Mouse (Mus musculus) neural tube, embryonic 15.5 days (tissue): ENCODE data around the gene Eri2. TPM values are rescaled to one million over a fixed set of nuclear protein-coding genes. Genes with fewer than 3 reads are reported as not detected.

Experiments used
- ATAC-seq: fragments of 200-750 bp; cut with Nextera tagmentation; 2 replicates; pipeline ENCODE4 v1.8.0; 2017; ENCODE audit warnings: mild to moderate bottlenecking, moderate TSS enrichment, moderate library complexity; ENCODE audit not compliant: low FRiP score
- H3K27ac ChIP-seq: fragments of 300-500 bp; sonication (generic); replicated peaks from 2 replicates; pipeline ENCODE4 v1.5.1; 2015; ENCODE audit warnings: mild to moderate bottlenecking, inconsistent platforms
- H3K27me3 ChIP-seq: fragments of 300-500 bp; sonication (generic); replicated peaks from 2 replicates; pipeline ENCODE4 v1.6.1; 2015; ENCODE audit warnings: inconsistent platforms
- H3K36me3 ChIP-seq: fragments of 300-500 bp; sonication (generic); 2 replicates; pipeline ENCODE4 v1.6.1; 2015; ENCODE audit warnings: inconsistent platforms
- H3K4me1 ChIP-seq: fragments of 300-500 bp; sonication (generic); 2 replicates; pipeline ENCODE4 v1.6.1; 2015; ENCODE audit warnings: inconsistent platforms
- H3K4me2 ChIP-seq: fragments of 300-500 bp; sonication (generic); 2 replicates; pipeline ENCODE4 v1.6.1; 2015; ENCODE audit warnings: inconsistent platforms, mild to moderate bottlenecking, moderate library complexity
- H3K4me3 ChIP-seq: fragments of 300-500 bp; sonication (generic); replicated peaks from 2 replicates; pipeline ENCODE4 v1.5.1; 2015; ENCODE audit warnings: mild to moderate bottlenecking, inconsistent platforms
- H3K9ac ChIP-seq: fragments of 300-500 bp; sonication (generic); replicated peaks from 2 replicates; pipeline ENCODE4 v1.6.1; 2015; ENCODE audit warnings: mild to moderate bottlenecking, inconsistent platforms
- H3K9me3 ChIP-seq: fragments of 300-500 bp; sonication (generic); replicated peaks from 2 replicates; pipeline ENCODE4 v1.6.1; 2016; ENCODE audit warnings: inconsistent platforms
- WGBS: fragments of 180-500 bp; shearing (Covaris S2); methylation state at CpG from one replicate; pipeline ENCODE4 v1.1.7; 2015; ENCODE audit warnings: mixed read lengths; 5-methylcytosine and 5-hydroxymethylcytosine counted together
- polyA plus RNA-seq: library from polyadenylated mRNA; unstranded; fragments of >200 nt; fragmentation: Nextera tagmentation; extraction: Ambion mirVana; gene quantifications from 2 replicates; pipeline ENCODE4 v1.2.1, GENCODE M21; 2015

The Eri2 gene
- polyA plus RNA-seq = 15.3 and 16.2 TPM in 2 replicates

- H3K4me1 ChIP-seq = peaks cover 22% of the 10 kb centered on the region
- peak within 1 kb of the TSS; percentile 79 for H3K27ac ChIP-seq
- peak within 1 kb of the TSS; percentile 79 for H3K4me3 ChIP-seq
- under 1% methylated on average over 53 of the region's 53 CpGs for WGBS
- no peaks in the 10 kb centered on the region for H3K9me3 ChIP-seq
- H3K9ac ChIP-seq = peak within 1 kb of the TSS; percentile 75
- H3K36me3 ChIP-seq = peaks cover 12% of the 10 kb centered on the region
- peak; percentile 99 for ATAC-seq
- H3K27me3 ChIP-seq = no peaks in the 10 kb centered on the region
- H3K4me2 ChIP-seq = peak within 1 kb of the TSS; percentile 92
Observed at GRCm38 (mm10) chr7:119793586-119794250, at the start of gene Eri2, which contains the start of gene Rexo5. TSS of gene Eri2 (minus strand) at chr7:119794058. TSS of gene Rexo5 (plus strand) at chr7:119794006.

GRCm38 (mm10) chr7:119841820-119842449 lies 48.1 kb upstream of the Eri2 start:
- Histone ChIP-seq H3K4me3 (no peak overlapping the region), H3K9ac (no peak overlapping the region), H3K27me3 (no peaks in the 10 kb centered on the region), H3K9me3 (no peaks in the 10 kb centered on the region), H3K4me2 (no peak overlapping the region), H3K36me3 (no peaks in the 10 kb centered on the region), H3K4me1 (no peaks in the 10 kb centered on the region), H3K27ac (no peak overlapping the region)
- no peak for ATAC-seq
- 91% methylated on average over 4 of the region's 4 CpGs for WGBS

GRCm38 (mm10) chr7:119835996-119836777 lies 42.3 kb upstream of the Eri2 start:
- no peaks in the 10 kb centered on the region for H3K9me3 ChIP-seq
- H3K9ac ChIP-seq = no peak overlapping the region
- no peak overlapping the region for H3K27ac ChIP-seq
- no peak overlapping the region for H3K4me3 ChIP-seq
- no peak for ATAC-seq
- no peaks in the 10 kb centered on the region for H3K36me3 ChIP-seq
- H3K27me3 ChIP-seq = no peaks in the 10 kb centered on the region
- no peaks in the 10 kb centered on the region for H3K4me1 ChIP-seq
- H3K4me2 ChIP-seq = no peak overlapping the region
- 98% methylated on average over 4 of the region's 4 CpGs for WGBS

- Histone ChIP-seq H3K4me1 (no peaks in the 10 kb centered on the region), H3K9me3 (no peaks in the 10 kb centered on the region), H3K4me3 (no peak overlapping the region), H3K4me2 (no peak overlapping the region), H3K9ac (no peak overlapping the region), H3K36me3 (no peaks in the 10 kb centered on the region), H3K27me3 (no peaks in the 10 kb centered on the region), H3K27ac (no peak overlapping the region)
- ATAC-seq = no peak
- WGBS = 100% methylated on average over 1 of the region's 1 CpGs
Observed at GRCm38 (mm10) chr7:119835371-119835770, 41.5 kb upstream of the Eri2 start.

- Histone ChIP-seq H3K36me3 (0 out of 2 replicates have a peak, but pooled peaks cover 2% of the 10 kb centered on the region), H3K27ac (no peak overlapping the region), H3K9ac (no peak overlapping the region), H3K9me3 (no peaks in the 10 kb centered on the region), H3K27me3 (no peaks in the 10 kb centered on the region), H3K4me1 (no peaks in the 10 kb centered on the region), H3K4me3 (no peak overlapping the region), H3K4me2 (no peak overlapping the region)
- WGBS = 92% methylated on average over 3 of the region's 3 CpGs
- no peak for ATAC-seq
Observed at GRCm38 (mm10) chr7:119808723-119809122, 14.9 kb upstream of the Eri2 start.

GRCm38 (mm10) chr7:119807396-119807795 lies 13.5 kb upstream of the Eri2 start:
- 93% methylated on average over 5 of the region's 5 CpGs for WGBS
- Histone ChIP-seq H3K27ac (no peak overlapping the region), H3K27me3 (no peaks in the 10 kb centered on the region), H3K9ac (no peak overlapping the region), H3K4me1 (no peaks in the 10 kb centered on the region), H3K4me3 (no peak overlapping the region), H3K9me3 (no peaks in the 10 kb centered on the region), H3K36me3 (0 out of 2 replicates have a peak, but pooled peaks cover 2% of the 10 kb centered on the region), H3K4me2 (no peak overlapping the region)
- no peak for ATAC-seq

GRCm38 (mm10) chr7:119800991-119801390 lies 7.1 kb upstream of the Eri2 start:
- 0 out of 2 replicates have a peak, but pooled peaks cover 2% of the 10 kb centered on the region for H3K36me3 ChIP-seq
- no peaks in the 10 kb centered on the region for H3K4me1 ChIP-seq
- no peaks in the 10 kb centered on the region for H3K27me3 ChIP-seq
- ATAC-seq = no peak
- 90% methylated on average over 3 of the region's 3 CpGs for WGBS
- no peak overlapping the region for H3K4me2 ChIP-seq
- H3K4me3 ChIP-seq = no peak overlapping the region
- no peaks in the 10 kb centered on the region for H3K9me3 ChIP-seq
- no peak overlapping the region for H3K9ac ChIP-seq
- no peak overlapping the region for H3K27ac ChIP-seq

- ATAC-seq = no peak
- Histone ChIP-seq H3K27me3 (no peaks in the 10 kb centered on the region), H3K36me3 (0 out of 2 replicates have a peak, but pooled peaks cover 2% of the 10 kb centered on the region), H3K9me3 (no peaks in the 10 kb centered on the region), H3K4me1 (no peaks in the 10 kb centered on the region), H3K4me3 (no peak overlapping the region), H3K4me2 (no peak overlapping the region), H3K9ac (no peak overlapping the region), H3K27ac (no peak overlapping the region)
- WGBS = 97% methylated on average over 3 of the region's 3 CpGs
Observed at GRCm38 (mm10) chr7:119800488-119800887, 6.6 kb upstream of the Eri2 start.

- H3K36me3 ChIP-seq = no peaks in the 10 kb centered on the region
- H3K27me3 ChIP-seq = no peaks in the 10 kb centered on the region
- H3K4me3 ChIP-seq = no peak overlapping the region
- no peak overlapping the region for H3K27ac ChIP-seq
- ATAC-seq = no peak
- H3K4me1 ChIP-seq = peaks cover 22% of the 10 kb centered on the region
- H3K9ac ChIP-seq = no peak overlapping the region
- no peaks in the 10 kb centered on the region for H3K9me3 ChIP-seq
- peak overlapping the region; percentile 33 for H3K4me2 ChIP-seq
Observed at GRCm38 (mm10) chr7:119795311-119795710, 1.5 kb upstream of the Eri2 start.

- Histone ChIP-seq H3K27ac (peak overlapping the region; percentile 79), H3K9me3 (no peaks in the 10 kb centered on the region), H3K27me3 (no peaks in the 10 kb centered on the region), H3K4me1 (peaks cover 22% of the 10 kb centered on the region), H3K4me3 (peak overlapping the region; percentile 79), H3K4me2 (peak overlapping the region; percentile 92), H3K36me3 (peaks cover 7% of the 10 kb centered on the region), H3K9ac (peak overlapping the region; percentile 75)
- peak; percentile 82 for ATAC-seq
- WGBS = under 1% methylated on average over 21 of the region's 21 CpGs
Observed at GRCm38 (mm10) chr7:119794251-119794638, 387 bp upstream of the Eri2 start.

GRCm38 (mm10) chr7:119789024-119789423 lies 4.8 kb downstream of the Eri2 start:
- H3K36me3 ChIP-seq = peaks cover 43% of the 10 kb centered on the region
- H3K9ac ChIP-seq = no peak overlapping the region
- no peak overlapping the region for H3K4me3 ChIP-seq
- no peak overlapping the region for H3K27ac ChIP-seq
- peaks cover 13% of the 10 kb centered on the region for H3K4me1 ChIP-seq
- no peaks in the 10 kb centered on the region for H3K27me3 ChIP-seq
- H3K4me2 ChIP-seq = no peak overlapping the region
- WGBS = 97% methylated on average over 3 of the region's 3 CpGs
- H3K9me3 ChIP-seq = no peaks in the 10 kb centered on the region
- ATAC-seq = no peak
